Mouse (Mus musculus) adrenal gland (tissue): ENCODE results near the gene Lsm14a.
"Not testable (repeated sequence)": the region's sequence is repeated elsewhere in the genome, so short reads cannot be mapped to it uniquely, and the experiment has no call there.

Experiments
- intact Hi-C: fragments of 180-260 bp; cut with DNase I; formaldehyde crosslinking; loops from one replicate; pipeline ENCODE4 v1.15.1; 2025

Gene Lsm14a

DNA sequence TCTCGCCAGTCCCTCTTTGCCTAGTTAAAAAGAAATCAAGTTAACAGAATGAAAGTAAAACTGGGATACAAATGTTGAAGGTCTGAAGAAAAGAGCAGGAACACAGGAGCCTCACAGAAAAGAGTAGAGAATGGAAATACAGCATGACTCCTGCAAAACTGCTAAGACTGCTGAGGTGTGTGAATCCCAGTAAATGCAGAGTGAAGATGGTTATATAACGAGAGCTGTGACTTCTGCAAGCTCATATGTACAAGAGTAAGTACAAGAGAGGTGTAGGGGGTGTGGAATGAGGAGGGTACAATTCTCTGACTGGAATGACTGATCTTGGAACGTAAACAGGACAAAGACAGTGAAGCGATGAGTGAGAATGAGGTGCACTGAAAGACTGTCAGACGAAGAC, 11.4 kb downstream of the Lsm14a start:
- intact Hi-C loops, result loop anchor here (10.0 kb wide), 1 partner anchor 57 kb away; no protein-coding TSS in a partner anchor

DNA sequence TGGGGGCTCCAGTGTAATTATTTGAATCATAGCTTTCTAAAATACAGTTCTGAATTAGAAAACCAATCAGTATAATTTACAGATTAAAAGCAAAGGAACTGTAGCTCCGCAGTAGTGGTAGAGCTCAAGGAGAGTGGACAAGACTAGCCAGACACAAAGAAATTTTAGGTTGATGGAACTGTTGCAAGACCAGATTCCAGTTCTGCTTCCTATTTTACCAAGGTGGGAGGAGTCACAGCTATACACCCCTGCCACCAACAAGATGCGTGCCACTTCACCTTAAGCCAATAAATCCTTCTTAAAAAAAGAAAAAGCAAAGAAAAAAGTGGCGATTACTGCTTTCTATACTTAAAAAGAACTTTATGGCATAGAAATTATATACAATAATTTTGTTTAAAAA, 12.8 kb downstream of the Lsm14a start:
- intact Hi-C loops, result loop anchor here (10.0 kb wide), 1 partner anchor 56 kb away; no protein-coding TSS in a partner anchor

DNA sequence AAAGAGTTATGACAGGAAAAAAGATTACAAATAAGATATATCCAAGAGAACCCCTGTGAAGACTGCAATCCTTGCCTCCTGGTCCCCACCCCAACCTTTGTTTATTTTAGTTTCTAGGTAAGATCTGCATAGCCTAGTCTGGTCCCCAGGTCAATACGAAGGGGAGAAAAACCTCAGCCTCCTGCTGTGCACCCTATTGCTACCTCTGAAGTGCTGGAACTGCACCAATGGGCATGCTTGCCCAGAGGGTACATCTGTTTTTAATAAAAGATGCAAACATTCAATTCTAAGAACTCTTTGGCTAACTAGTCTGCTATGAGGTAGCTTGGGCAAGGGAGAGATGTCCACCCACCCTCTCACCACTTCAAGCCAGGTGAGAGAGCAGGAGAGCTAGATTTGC, 19.2 kb downstream of the Lsm14a start:
- intact Hi-C loops, result no loop called here

DNA sequence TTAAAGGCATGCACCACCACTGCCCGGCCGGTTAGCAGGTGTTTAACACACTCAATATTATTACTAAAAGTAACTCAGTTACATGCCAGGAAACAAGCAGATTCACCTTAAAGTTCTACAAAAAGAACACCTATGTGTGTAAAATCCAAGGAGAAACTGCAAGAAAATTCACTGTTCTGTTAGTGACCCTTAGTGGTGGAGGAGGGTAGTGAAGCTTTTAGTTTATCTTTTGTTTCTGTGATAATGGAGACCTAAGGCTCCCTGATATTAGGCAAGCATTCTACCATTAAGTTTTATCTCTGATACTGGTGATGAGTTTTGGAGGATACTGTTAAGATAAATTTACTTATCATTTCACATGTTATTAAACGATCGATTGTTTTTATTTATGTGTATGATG, 37.5 kb downstream of the Lsm14a start:
- intact Hi-C loops, result no loop called here

DNA sequence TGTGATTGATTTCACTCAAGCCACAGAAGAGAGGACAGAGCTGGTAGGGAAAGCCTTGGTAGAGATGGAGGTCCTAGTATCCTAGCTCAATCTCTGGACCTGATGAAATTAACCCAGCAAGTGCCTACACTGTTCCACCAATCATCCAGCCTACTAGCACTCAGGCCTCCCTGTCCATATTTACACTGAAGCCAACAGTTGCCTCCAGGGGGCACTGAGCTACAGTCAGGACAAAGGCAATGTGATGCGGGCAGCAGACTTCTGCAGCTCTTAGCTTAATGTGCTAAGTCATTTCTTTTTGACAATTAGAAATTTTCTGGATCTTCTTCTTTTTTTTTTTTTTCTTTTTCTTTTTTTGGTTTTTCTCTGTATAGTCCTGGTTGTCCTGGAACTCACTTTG, 41.1 kb downstream of the Lsm14a start:
- intact Hi-C loops, result loop anchor here (5.0 kb wide), 1 partner anchor 85 kb away; no protein-coding TSS in a partner anchor

DNA sequence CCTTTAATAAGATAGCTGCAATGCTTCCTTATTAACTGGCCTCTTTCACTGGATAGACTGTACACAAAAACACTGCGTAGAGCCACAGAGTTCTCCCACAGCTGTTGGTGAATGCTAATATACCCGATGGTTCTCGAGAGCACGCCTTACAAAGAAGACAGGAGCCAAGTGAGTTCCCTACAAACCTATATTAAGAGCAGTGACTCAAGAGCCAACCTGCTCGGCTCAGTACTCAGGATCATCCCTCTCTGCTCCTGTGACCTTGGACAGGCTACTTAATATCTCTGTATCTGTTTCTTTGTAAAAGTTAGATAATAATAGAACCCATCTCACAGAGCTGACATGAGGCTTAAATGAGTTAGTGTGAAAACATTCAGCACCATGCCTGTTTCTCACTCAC, 42.9 kb downstream of the Lsm14a start:
- intact Hi-C loops, result loop anchor here (5.0 kb wide), 1 partner anchor 83 kb away; no protein-coding TSS in a partner anchor

DNA sequence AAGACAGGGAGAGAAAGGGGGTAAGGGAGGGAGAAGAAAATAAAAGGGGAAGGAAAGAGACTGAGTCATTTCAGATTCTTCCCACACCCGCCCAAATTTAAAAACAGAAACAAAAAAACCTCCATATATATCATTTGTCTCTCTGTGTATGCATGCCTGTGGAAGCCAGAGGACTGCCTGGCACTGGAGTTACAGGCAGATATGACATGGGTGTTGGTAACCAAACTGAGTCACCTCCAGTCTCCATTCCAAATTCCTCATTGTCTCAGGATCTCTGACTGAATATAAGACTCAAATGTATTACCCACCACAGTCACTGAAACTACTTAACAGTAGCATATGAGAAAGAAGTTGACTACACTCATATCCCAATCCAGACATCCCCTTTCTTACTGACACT, 45.1 kb downstream of the Lsm14a start:
- intact Hi-C loops, result no loop called here

DNA sequence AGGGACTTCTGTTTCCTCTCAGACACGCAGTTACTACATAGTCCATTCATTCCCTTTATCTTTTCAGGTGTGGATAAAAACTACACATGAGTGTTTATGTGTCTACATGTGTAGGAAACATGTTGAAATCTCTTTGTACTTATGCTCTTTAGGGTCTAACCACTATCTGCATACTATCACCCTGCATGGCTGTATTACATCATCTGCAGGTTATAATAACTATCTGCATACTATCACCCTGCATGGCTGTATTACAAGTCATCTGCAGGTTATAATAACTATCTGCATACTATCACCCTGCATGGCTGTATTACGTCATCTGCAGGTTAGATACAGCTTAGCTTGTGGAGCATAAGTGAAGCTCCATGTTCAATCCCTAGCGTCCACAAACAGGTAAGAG, 46.1 kb downstream of the Lsm14a start:
- intact Hi-C loops, result no loop called here

DNA sequence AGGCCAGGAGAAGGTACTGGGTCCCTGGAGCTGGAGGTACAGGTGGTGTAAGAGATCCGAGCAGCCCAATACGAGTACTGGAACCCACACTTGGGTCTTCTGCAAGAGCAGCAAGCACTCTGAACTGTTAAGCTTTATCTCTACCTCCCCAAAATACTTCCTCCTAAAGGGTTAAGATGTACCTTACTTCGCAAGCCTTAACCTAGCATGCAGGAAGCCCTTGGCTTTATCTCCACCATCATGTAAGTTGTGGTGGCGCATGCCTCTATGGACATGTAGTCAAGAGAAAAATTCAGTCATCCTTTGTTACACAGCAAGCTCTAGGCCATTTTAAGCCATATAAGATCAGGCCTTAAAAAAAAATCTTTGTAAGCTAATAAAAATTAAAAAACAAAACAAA, 46.6 kb downstream of the Lsm14a start:
- intact Hi-C loops, result no loop called here

DNA sequence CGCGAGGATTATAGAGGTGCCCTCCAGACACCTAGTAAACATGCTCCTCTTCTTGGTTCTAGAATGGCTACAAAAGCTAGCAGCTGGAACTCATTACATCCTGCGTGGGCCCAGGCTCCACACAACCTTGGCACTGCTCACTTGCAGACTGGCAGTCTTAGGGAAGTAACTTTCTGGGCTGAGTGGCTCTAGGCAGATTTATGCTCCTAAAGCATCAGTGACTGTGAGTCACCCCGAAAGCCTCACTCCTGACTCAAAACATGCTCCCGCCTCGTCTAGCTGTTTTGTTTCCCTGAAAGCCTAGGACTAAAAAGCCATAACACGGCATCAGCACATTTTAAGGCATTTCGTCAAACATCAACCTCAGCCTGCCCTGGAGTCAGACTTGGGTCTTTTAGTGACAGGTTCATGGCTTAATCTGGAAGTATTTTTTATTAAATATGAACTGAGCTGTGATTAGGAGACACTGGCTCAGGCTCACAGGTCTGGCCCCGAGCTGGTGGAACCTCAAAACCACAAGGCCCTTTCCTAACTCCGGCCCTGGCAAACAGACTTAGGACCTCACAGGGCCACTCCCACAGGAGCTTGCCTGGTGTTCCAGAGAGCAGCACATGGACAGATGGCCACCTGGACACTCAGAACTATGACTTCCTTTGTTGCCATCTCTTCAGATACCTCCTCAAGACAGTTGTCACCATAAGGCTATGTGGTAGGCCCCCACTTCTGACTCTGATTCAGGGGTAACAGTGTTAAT, 50.9 kb downstream of the Lsm14a start:
- intact Hi-C loops, result loop anchor here (5.0 kb wide), 1 partner anchor 80 kb away; no protein-coding TSS in a partner anchor

DNA sequence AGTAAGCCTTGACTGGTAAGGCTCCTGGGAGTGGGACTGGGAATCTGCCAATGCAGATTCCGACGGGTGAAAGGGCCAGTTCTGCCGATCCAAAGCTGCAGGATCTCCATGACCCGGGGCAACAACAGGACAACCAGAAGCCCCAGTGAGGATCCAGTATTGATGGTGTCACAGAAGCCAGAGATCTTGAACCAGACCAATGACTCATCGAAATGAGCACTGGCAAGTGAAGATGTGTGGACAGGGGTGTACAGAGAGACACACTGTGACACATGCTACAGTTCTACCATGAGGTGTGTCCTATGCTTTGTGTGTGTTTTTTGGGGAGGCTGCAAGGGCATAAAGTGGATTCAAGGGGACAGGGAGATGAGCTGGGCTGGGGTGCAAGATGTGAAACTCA, 52.3 kb downstream of the Lsm14a start:
- intact Hi-C loops, result loop anchor here (5.0 kb wide), 1 partner anchor 79 kb away; no protein-coding TSS in a partner anchor

DNA sequence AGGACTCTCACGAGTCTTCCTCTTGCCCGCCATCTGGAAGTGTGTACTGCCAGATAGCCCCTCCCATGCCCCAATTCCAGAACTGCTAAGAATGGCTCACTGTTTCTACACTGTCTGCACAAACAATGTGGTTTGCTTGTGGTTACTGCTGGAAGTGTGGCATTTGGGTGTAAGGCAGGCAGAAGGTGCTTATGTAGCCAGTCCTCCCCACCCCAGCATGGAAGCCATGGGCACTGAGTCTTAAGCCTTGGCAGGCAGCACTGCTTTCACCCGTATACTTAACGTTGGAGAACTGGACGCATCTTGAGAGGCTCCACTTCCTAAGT, 54.0 kb downstream of the Lsm14a start:
- intact Hi-C loops, result no loop called here

DNA sequence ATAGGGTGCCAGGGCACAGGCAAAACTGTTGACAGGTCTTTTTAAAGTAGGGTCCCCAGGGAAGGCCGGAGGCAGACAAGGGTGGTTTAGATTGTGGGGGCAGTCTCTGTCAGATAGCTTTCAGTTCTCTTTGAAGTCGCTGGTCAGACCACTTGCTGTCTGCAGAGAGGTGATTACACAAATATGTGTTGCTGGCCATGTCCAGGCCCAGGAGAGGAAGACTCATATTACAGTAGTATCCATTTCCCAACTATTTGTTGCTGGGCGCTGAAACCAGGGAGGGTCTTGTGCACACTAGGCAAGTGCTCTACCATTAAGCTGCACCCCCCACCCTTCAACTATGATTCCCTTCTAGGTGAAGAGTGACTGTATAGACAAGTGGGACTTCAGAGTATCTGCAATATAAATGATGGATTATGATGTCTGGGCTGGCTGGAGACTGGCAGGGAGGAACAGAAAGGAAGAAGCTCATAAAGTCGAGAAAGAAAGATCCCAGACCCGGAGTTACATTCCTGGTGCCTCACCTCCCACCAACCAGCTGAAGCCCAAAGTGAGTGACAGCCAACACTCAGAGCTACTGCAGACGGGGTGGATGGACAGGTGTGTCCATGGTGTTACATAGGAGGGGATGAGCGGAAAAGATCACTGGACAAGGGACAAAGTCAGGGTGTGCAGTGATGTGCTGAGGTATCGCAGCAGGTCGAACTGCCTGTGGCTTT, 54.5 kb downstream of the Lsm14a start:
- intact Hi-C loops, result no loop called here

DNA sequence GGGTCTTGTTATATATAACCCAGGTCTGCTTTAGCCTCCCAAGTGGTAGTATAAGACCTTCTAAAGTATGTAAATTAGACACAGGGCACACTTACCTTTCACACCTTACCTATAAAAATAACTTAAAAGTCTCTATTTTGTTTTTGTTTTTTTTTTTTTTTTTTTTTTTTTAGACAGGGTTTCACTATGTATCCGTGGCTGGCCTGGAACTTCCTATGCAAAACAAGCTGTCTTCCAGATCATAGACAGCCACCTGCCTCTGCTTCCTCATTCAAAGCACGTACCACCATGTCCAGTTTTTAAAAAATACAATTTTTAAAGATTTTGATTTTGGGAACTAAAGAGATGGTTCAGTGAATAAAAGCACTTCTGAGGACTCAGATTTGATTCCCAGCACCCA, 55.8 kb downstream of the Lsm14a start:
- intact Hi-C loops, result no loop called here

DNA sequence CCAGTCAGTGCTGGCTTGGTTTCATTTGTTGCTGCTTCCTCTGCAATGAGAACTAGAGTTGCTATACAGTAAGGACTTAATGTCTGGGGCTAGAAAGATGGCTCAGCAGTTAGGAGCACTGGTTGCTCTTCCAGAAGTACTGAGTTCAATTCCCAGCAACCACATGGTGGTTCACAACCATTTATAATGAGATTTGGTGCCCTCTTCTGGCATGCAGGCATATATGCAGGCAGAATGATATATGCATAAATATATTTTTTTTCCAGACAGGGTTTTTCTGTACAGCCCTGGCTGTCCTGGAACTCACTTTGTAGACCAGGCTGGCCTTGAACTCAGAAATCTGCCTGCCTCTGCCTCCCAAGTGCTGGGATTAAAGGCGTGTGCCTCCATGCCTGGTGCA, 56.6 kb downstream of the Lsm14a start:
- intact Hi-C loops, result not testable (repeated sequence)

DNA sequence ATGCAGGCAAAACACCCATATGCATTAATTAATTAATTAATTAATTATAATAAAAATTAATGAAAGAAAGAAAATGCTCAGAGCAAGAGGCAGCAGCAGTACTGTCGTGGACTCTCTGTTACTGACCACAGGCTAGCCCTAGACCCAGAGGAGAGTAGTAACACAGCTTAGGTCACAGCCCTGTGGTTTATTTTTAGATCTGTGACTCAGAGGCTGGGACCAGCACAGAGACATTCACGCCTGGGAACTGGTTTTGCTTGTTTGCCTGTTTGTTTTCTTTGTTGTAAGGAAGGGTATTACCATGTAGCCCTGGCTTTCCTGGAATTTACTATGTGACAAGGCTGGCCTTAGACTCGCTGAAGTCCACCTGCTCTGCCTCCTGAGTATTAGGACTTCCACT, 65.6 kb downstream of the Lsm14a start:
- intact Hi-C loops, result loop anchor here (10.0 kb wide), 1 partner anchor 57 kb away; no protein-coding TSS in a partner anchor

DNA sequence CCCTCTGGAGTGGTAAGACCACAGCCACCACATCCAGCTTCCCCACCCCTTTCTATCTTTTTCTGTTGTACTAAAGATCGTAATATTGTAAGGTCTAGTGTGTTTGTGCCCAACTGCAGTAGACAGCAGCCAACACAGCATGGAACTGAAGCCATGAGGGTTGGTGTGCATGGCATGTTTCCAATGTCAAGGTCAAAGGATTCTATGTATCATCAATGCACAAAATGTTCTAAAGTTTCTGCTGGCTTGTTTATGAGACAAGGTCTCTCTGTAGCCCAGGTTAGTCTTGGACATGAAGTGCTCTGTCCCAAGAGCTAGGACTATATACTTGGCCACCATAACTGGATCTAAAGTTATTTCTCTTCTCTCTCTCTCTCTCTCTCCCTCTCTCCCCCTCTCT, 68.3 kb downstream of the Lsm14a start:
- intact Hi-C loops, result loop anchor here (10.0 kb wide), 1 partner anchor 60 kb away; no protein-coding TSS in a partner anchor

DNA sequence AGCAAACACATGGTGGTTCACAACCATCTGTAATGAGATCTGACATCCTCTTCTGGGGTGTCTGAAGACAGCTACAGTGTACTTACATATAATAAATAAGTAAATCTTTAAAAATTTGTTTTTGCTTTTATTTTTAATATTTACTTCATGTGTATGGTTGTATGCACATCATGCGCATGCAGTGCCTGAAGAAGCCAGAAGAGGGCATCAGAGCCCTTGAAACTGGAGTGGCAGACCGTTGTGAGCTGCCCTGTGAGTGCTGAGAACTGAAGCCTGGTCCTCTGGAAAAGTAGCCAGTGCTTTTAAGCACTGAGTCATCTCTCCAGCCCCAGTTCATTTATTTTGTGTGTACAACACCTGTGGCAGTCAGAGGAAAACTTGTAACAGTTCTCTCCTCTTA, 69.1 kb downstream of the Lsm14a start:
- intact Hi-C loops, result loop anchor here (10.0 kb wide), 1 partner anchor 61 kb away; no protein-coding TSS in a partner anchor

DNA sequence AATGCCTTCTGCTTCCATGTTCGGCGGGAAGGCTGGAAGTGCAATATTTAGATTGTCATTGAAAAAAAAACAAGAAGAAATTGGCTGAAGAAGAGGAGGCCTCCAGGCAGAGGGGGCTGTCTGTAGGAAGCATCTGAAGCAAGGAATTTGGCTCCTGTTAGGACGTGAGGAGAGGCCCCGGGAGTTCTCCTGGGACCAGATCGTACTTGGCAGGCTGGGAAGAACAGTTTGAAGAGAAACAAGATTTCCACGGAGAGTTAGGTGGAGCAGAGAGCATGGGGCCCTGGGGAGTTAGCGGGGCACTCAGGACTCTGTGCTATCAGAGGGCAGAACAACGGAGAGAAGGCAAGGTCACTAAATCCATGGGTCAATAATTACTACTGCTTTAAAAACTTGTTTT, 69.8 kb downstream of the Lsm14a start:
- intact Hi-C loops, result loop anchor here (10.0 kb wide), 1 partner anchor 61 kb away; no protein-coding TSS in a partner anchor

DNA sequence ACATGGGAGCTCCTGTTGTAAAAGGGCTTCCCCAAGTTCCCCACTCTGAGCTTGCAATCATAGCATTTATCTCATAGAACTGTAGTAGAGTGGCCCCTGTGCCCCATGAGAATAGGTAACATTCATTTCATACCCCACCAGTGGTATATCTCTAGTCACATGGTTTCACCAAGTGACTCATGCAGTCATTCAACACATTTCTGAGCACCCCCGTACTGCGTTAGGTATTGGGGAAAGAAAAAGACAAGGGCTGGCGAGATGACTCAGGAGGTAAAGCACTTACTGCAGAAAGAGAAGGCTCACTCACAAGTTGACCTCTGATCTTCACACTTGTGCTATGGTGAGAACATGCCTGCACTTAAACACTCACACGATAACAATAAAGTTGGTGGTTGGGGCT, 71.2 kb downstream of the Lsm14a start:
- intact Hi-C loops, result loop anchor here (10.0 kb wide), 1 partner anchor 63 kb away; no protein-coding TSS in a partner anchor

DNA sequence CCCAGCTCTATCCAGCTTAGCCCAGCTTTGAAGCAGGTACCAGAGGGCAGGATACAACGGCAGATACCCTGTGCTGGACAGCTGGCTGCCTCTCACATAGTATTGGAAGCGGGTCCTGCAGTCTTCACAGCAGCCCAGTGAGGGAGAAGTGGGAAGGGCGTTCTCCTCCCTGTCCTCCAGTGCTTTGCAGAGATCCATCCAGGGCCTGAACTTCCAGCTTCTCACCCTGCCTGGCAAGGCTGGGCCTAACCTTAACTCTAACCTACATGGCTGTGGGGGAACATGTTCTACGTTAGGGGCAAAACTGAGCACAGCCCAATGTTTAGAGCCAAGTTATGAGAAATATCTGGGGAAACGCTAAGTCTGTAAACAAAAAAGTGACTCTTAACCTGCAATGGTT, 72.0 kb downstream of the Lsm14a start:
- intact Hi-C loops, result loop anchor here (10.0 kb wide), 1 partner anchor 64 kb away; no protein-coding TSS in a partner anchor

DNA sequence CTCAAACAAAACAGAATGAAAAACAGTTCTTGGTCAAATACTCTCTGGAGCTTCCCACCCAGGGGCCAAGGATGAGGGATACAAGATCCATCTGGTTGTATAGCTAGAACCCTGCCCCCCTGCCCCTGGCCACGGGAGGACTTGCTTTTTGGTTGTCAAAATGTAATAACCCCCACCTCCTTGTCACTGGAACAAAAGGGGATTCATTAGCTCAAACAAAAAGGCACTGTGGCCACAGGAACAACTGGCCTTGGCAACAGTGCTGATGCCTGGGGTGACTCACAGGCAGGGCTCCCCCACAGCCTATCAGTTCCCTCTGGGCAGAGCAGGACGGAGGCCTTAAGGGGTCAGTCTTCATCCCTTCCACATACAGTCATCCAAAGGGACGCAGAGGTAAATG, 73.2 kb downstream of the Lsm14a start:
- intact Hi-C loops, result loop anchor here (10.0 kb wide), 1 partner anchor 65 kb away; no protein-coding TSS in a partner anchor
